Mouse (Mus musculus): ENCODE results near the gene Slc35e2.

Gene Slc35e2

GRCm38 (mm10) chr4:155577132-155577531, 24.1 kb upstream of the Slc35e2 start:
- no peak for DNase-seq

GRCm38 (mm10) chr4:155577741-155578140, 23.5 kb upstream of the Slc35e2 start:
- no peak for DNase-seq

GRCm38 (mm10) chr4:155578336-155579125, 22.7 kb upstream of the Slc35e2 start:
- no peak for DNase-seq

- DNase-seq, result peak; percentile 40
Observed at GRCm38 (mm10) chr4:155580420-155580819, 20.8 kb upstream of the Slc35e2 start.

GRCm38 (mm10) chr4:155582279-155582905, 18.8 kb upstream of the Slc35e2 start:
- DNase-seq, result no peak

- DNase-seq, result no peak
Observed at GRCm38 (mm10) chr4:155589356-155589755, 11.9 kb upstream of the Slc35e2 start.

GRCm38 (mm10) chr4:155591012-155591719, 10.1 kb upstream of the Slc35e2 start:
- no peak for DNase-seq

GRCm38 (mm10) chr4:155593780-155594179, 7.4 kb upstream of the Slc35e2 start:
- no peak for DNase-seq

- no peak for DNase-seq
Observed at GRCm38 (mm10) chr4:155595777-155596176, 5.4 kb upstream of the Slc35e2 start.

GRCm38 (mm10) chr4:155596606-155597005, 4.6 kb upstream of the Slc35e2 start:
- no peak for DNase-seq

- DNase-seq, result no peak
Observed at GRCm38 (mm10) chr4:155598536-155598935, 2.7 kb upstream of the Slc35e2 start.

- DNase-seq, result no peak
Observed at GRCm38 (mm10) chr4:155599901-155600825, 1.1 kb upstream of the Slc35e2 start.

- DNase-seq, result no peak
Observed at GRCm38 (mm10) chr4:155601997-155602456, 811 bp downstream of the Slc35e2 start.

GRCm38 (mm10) chr4:155602753-155603152, 1.5 kb downstream of the Slc35e2 start:
- no peak for DNase-seq

- DNase-seq, result no peak
Observed at GRCm38 (mm10) chr4:155603801-155604200, 2.6 kb downstream of the Slc35e2 start.

- no peak for DNase-seq
Observed at GRCm38 (mm10) chr4:155605132-155605531, 3.9 kb downstream of the Slc35e2 start.

- no peak for DNase-seq
Observed at GRCm38 (mm10) chr4:155606825-155607224, 5.6 kb downstream of the Slc35e2 start.

GRCm38 (mm10) chr4:155611860-155612259, 10.6 kb downstream of the Slc35e2 start:
- DNase-seq, result no peak

GRCm38 (mm10) chr4:155613264-155613663, 12.0 kb downstream of the Slc35e2 start:
- no peak for DNase-seq

GRCm38 (mm10) chr4:155618321-155618720, 17.1 kb downstream of the Slc35e2 start:
- DNase-seq, result no peak

GRCm38 (mm10) chr4:155624338-155625291, 23.4 kb downstream of the Slc35e2 start, which contains the start of gene Cdk11b:
TSS of gene Cdk11b (plus strand) at chr4:155624854.
- peak; percentile 96 for DNase-seq
